Comparison of ENCODE assay signal across 34 mouse cellular contexts in genomic region chr1:67789371-67789770, GRCm38 (mm10).
"Had no signal": no experiment of that assay in that cellular context is flagged by ENCODE, and none has a peak within 500 bp of the region (broad histone marks: within the 10 kb centered on the region; RNA-seq: fewer than 3 reads in every experiment).

No protein-coding gene starts in this region.

- H3K9ac ChIP-seq: heart, embryonic 12.5 days; heart, embryonic 13.5 days; heart, embryonic 15.5 days; hindbrain, embryonic 12.5 days; hindbrain, embryonic 13.5 days; hindbrain, embryonic 14.5 days; hindbrain, embryonic 15.5 days; intestine, embryonic 15.5 days; kidney, embryonic 15.5 days had no signal

- H3K4me1 ChIP-seq: heart, embryonic 10.5 days; heart, embryonic 12.5 days; heart, embryonic 13.5 days; heart, embryonic 15.5 days; hindbrain, embryonic 10.5 days; hindbrain, embryonic 12.5 days; hindbrain, embryonic 13.5 days; hindbrain, embryonic 15.5 days; intestine, embryonic 15.5 days; kidney, embryonic 15.5 days had no signal

- H3K9me3 ChIP-seq: heart, embryonic 10.5 days; heart, embryonic 12.5 days; heart, embryonic 13.5 days; heart, embryonic 15.5 days; hindbrain, embryonic 10.5 days; hindbrain, embryonic 13.5 days; hindbrain, embryonic 15.5 days; intestine, embryonic 15.5 days; kidney, embryonic 15.5 days had no signal

- H3K4me2 ChIP-seq: heart, embryonic 11.5 days; heart, embryonic 12.5 days; heart, embryonic 13.5 days; heart, embryonic 15.5 days; hindbrain, embryonic 12.5 days; hindbrain, embryonic 13.5 days; hindbrain, embryonic 14.5 days; hindbrain, embryonic 15.5 days; intestine, embryonic 15.5 days; kidney, embryonic 15.5 days had no signal

- H3K4me3 ChIP-seq: heart, embryonic 10.5 days; heart, embryonic 12.5 days; heart, embryonic 13.5 days; heart, embryonic 15.5 days; hindbrain, embryonic 10.5 days; hindbrain, embryonic 12.5 days; hindbrain, embryonic 13.5 days; hindbrain, embryonic 15.5 days; intestine, embryonic 15.5 days; kidney, embryonic 15.5 days; layer of hippocampus, adult 2 months had no signal

- DNase-seq: heart, postnatal 14 days; heart, postnatal 36 days; heart, postnatal 4 days; kidney, adult 11 months; kidney, adult 18-20 months; kidney, adult 2 months; kidney, adult 8-10 months; kidney, adult 9 months; kidney, postnatal 10 days; kidney, postnatal 14 days; kidney, postnatal 25 days; kidney, postnatal 36 days; kidney, postnatal 4 days; layer of hippocampus, adult 9-11 months; layer of hippocampus, postnatal 36 days had no signal

- ATAC-seq: hindbrain, embryonic 16.5 days; hindbrain, postnatal 0 days; inflammation-experienced regulatory T-cells, adult 6 months; intestine, embryonic 15.5 days; intestine, embryonic 16.5 days; intestine, postnatal 0 days had no signal

- H3K27me3 ChIP-seq: heart, embryonic 12.5 days; heart, embryonic 13.5 days; heart, embryonic 15.5 days; hindbrain, embryonic 12.5 days; hindbrain, embryonic 13.5 days; hindbrain, embryonic 15.5 days; intestine, embryonic 15.5 days; kidney, embryonic 15.5 days had no signal

- H3K27ac ChIP-seq: heart, embryonic 10.5 days; heart, embryonic 13.5 days; heart, embryonic 15.5 days; hindbrain, embryonic 10.5 days; hindbrain, embryonic 12.5 days; hindbrain, embryonic 13.5 days; hindbrain, embryonic 14.5 days; hindbrain, embryonic 15.5 days; hindbrain, postnatal 0 days; intestine, embryonic 15.5 days; kidney, embryonic 15.5 days; kidney, postnatal 0 days; layer of hippocampus, adult 2 months had no signal

- H3K36me3 ChIP-seq: heart, embryonic 10.5 days; heart, embryonic 12.5 days; heart, embryonic 13.5 days; heart, embryonic 15.5 days; hindbrain, embryonic 10.5 days; hindbrain, embryonic 12.5 days; hindbrain, embryonic 13.5 days; hindbrain, embryonic 15.5 days; intestine, embryonic 15.5 days; kidney, embryonic 15.5 days had no signal
